Mouse (Mus musculus): ENCODE results near the gene Rbm48. TPM values are rescaled to one million over a fixed set of nuclear protein-coding genes. Genes with fewer than 3 reads are reported as not detected.

Gene Rbm48
- total and polyA plus RNA-seq, 2 experiments from 2014 or later: 19.6 to 19.8 TPM

DNA sequence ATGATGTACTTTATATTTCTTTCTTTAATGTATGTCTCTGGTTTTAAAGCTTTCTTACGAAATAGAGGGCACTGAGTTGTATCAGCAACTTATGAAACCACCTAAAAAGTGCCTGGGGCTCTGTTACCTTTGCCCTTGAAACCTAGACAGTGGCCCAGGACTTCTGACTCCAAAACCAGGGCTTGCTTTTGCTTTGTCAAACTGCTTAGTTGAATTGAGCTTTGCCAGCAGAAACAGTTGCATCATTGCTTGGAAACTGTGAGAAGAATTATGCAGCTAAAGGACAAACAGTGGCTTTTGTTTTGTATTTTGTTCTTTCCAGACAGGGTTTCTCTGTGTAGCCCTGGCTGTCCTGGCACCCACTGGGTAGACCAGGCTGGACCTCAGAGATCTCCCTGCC is 3.9 kb upstream of the Rbm48 start:
- ATAC-seq: no peak
- peaks cover 17% of the 10 kb centered on the region for H3K36me3 ChIP-seq (ENCODE audit: insufficient read depth)
- 74% methylated on average over 1 of the region's 1 CpGs for WGBS
- no peak overlapping the region for H3K9ac ChIP-seq
- no peaks in the 10 kb centered on the region for H3K27me3 ChIP-seq (ENCODE audit: insufficient read depth, low read length)
- no peaks in the 10 kb centered on the region for H3K9me3 ChIP-seq (ENCODE audit: low read length)
- H3K4me1 ChIP-seq (ENCODE audit: insufficient read depth): peaks cover 5% of the 10 kb centered on the region; the same call in 1 of the 2 replicates
- H3K27ac ChIP-seq (ENCODE audit: low read depth, low read length): no peak overlapping the region
- H3K4me2 ChIP-seq (ENCODE audit: low read depth): no peak overlapping the region
- H3K4me3 ChIP-seq (ENCODE audit: low read depth, low read length): no peak overlapping the region
- TF ChIP-seq CTCF (IDR thresholded peaks at IDR 0.05; ENCODE audit: low read depth): no peak
- DNase-seq: no peak

DNA sequence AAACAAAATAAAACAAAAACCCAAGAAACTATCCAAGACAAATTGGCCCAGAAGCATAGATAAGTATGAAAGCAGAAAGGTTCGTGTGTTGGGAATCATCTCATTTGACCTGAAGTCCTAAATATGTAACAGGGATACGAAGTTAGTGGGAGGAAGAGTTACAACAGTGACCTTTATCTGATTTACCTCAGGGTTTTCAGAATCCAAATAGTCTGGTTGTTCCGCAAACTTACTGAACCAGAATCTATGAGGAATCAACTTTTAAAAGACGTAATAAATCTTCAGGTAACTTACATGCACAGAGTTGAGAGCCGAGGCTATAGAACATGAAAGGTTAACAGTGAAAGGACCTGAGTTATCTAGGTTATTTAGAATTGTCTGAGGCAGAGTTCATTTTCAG is 2.4 kb upstream of the Rbm48 start:
- ATAC-seq (no peak), DNase-seq (no peak)
- H3K9ac ChIP-seq: no peak overlapping the region
- H3K27me3 ChIP-seq (ENCODE audit: insufficient read depth, low read length): no peaks in the 10 kb centered on the region
- H3K4me1 ChIP-seq (ENCODE audit: insufficient read depth): peaks cover 12% of the 10 kb centered on the region; the same call in 1 of the 2 replicates
- no peak overlapping the region for H3K4me2 ChIP-seq (ENCODE audit: low read depth)
- H3K36me3 ChIP-seq (ENCODE audit: insufficient read depth): peaks cover 3% of the 10 kb centered on the region; the same call in 1 of the 2 replicates
- H3K9me3 ChIP-seq (ENCODE audit: low read length): no peaks in the 10 kb centered on the region
- no peak overlapping the region for H3K27ac ChIP-seq (ENCODE audit: low read depth, low read length)
- no peak for TF ChIP-seq CTCF (IDR thresholded peaks at IDR 0.05; ENCODE audit: low read depth)
- H3K4me3 ChIP-seq (ENCODE audit: low read depth, low read length): no peak overlapping the region
- WGBS: 94% methylated on average over 5 of the region's 5 CpGs

DNA sequence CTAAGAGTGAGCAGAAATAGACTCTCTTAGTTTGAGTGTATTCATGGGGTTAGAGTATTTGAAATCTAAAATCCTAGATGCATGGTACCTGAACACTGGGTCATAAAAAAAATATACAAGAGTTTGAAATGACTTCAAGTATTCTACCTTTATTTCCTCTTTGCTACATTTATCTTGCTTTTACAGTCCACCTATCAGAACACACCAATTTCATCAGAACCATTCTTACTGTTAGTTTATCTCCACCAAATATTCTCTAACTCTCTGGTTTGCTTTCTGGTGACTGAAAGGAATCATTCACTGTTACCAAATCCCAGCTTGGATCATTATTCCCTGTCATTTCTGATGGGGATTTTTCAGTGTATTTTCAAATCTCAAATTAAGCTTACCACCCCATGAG is 786 bp upstream of the Rbm48 start:
- ATAC-seq (no peak), DNase-seq (no peak)
- peak overlapping the region; percentile 71 for H3K4me3 ChIP-seq (ENCODE audit: low read depth, low read length)
- H3K27me3 ChIP-seq (ENCODE audit: insufficient read depth, low read length): no peaks in the 10 kb centered on the region
- 0 out of 2 replicates have a peak, but pooled peaks cover 2% of the 10 kb centered on the region for H3K36me3 ChIP-seq (ENCODE audit: insufficient read depth)
- H3K4me1 ChIP-seq (ENCODE audit: insufficient read depth): peaks cover 12% of the 10 kb centered on the region; the same call in 1 of the 2 replicates
- TF ChIP-seq CTCF (IDR thresholded peaks at IDR 0.05; ENCODE audit: low read depth): no peak
- H3K9ac ChIP-seq: no peak overlapping the region
- H3K4me2 ChIP-seq (ENCODE audit: low read depth): peak overlapping the region; percentile 90
- H3K27ac ChIP-seq (ENCODE audit: low read depth, low read length): no peak overlapping the region
- no peaks in the 10 kb centered on the region for H3K9me3 ChIP-seq (ENCODE audit: low read length)

DNA sequence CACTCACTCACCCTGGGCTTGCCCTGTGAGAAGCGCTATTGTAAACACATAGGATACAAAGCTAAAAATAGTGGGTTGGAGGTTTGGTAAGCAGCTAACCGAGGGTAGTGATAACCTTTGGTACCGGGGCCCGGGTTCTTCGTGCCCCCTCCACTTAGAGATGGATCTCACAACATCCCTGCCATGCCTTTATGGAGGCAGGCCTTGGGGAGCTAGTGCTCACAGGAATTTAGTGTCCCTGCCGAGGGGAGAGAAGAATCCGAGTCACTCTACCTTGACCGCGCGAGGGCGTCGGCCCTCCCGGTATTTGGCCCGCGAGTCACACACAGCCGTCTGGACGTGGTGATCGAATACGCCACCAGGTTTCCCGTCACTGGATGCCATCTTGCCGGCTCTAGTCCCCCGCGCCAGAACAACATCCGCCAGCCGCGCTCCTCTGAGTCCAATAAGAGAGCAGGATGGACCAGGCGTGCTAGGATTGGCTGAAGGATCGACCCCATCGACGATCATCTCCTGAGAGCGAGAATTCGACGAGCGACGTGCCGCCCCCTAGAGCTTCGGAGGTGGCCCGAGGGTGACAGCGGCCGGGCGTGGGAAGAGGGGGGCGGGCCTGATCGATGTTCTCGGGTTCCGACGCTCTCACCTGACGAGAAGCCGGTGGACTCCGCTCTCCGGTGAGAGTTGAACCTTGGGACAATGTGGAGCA is 539 bp downstream of the Rbm48 start, which contains the start of gene Pex1:
TSS of gene Pex1 (plus strand) at position 374 of the 706 bp plus-strand sequence.
- peaks cover 14% of the 10 kb centered on the region for H3K36me3 ChIP-seq (ENCODE audit: insufficient read depth)
- H3K4me3 ChIP-seq (ENCODE audit: low read depth, low read length): peak within 1 kb of the TSS; percentile 71
- H3K4me1 ChIP-seq (ENCODE audit: insufficient read depth): peaks cover 12% of the 10 kb centered on the region; the same call in 1 of the 2 replicates
- DNase-seq (peak; percentile 98), ATAC-seq (peak; percentile 98)
- H3K9me3 ChIP-seq (ENCODE audit: low read length): no peaks in the 10 kb centered on the region
- no peaks in the 10 kb centered on the region for H3K27me3 ChIP-seq (ENCODE audit: insufficient read depth, low read length)
- H3K27ac ChIP-seq (ENCODE audit: low read depth, low read length): peak within 1 kb of the TSS; percentile 80
- under 1% methylated on average over 50 of the region's 50 CpGs for WGBS
- peak within 1 kb of the TSS; percentile 90 for H3K4me2 ChIP-seq (ENCODE audit: low read depth)
- TF ChIP-seq CTCF (IDR thresholded peaks at IDR 0.05; ENCODE audit: low read depth): peak; percentile 62
- peak within 1 kb of the TSS; percentile 73 for H3K9ac ChIP-seq

DNA sequence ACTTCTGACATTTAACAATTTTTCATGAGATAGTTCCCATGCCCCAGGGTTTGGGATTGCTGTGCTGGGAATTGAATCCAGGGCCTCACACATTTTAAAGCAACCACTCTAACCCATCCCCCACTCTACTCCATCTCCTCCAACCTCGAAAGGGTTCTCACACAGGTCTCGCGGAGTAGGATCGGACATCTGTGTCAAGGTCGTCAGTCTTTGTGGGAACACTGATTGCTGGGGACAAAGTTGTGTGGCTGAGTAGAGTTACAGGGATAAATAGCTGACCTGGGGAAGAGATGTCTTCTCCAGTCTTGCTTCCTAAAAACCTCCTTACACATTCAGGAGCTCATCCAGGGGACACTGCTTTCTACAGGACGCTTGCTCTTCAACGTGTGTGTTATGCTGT is 17.3 kb downstream of the Rbm48 start:
- Histone ChIP-seq H3K9ac (no peak overlapping the region), H3K36me3 (ENCODE audit: insufficient read depth) (peaks cover 63% of the 10 kb centered on the region), H3K4me2 (ENCODE audit: low read depth) (no peak overlapping the region), H3K4me1 (ENCODE audit: insufficient read depth) (no peaks in the 10 kb centered on the region), H3K27me3 (ENCODE audit: insufficient read depth, low read length) (no peaks in the 10 kb centered on the region), H3K4me3 (ENCODE audit: low read depth, low read length) (no peak overlapping the region), H3K27ac (ENCODE audit: low read depth, low read length) (no peak overlapping the region), H3K9me3 (ENCODE audit: low read length) (no peaks in the 10 kb centered on the region)
- no peak for DNase-seq
- WGBS: 94% methylated on average over 7 of the region's 7 CpGs
- TF ChIP-seq CTCF (IDR thresholded peaks at IDR 0.05; ENCODE audit: low read depth): no peak
- ATAC-seq: no peak

DNA sequence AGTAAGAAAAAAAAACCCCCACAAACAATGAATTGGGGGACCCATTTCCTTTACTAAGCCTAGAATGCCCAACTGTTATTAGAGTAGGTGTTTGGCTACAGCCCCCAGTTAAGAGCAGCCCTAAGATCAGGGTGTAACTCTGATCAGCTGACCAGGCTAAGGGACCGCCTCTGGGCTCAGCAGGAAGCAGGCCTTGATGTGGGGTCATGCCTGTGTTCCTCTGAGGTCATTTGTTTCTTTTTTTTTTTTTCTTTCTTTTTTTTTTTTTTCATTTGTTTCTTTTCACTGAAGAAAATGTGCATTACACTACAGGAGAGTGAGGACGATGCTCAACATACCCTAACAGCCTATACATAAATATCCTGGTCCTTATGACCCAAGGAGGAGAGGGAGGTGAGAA is 18.4 kb downstream of the Rbm48 start:
- H3K4me3 ChIP-seq (ENCODE audit: low read depth, low read length): no peak overlapping the region
- no peaks in the 10 kb centered on the region for H3K27me3 ChIP-seq (ENCODE audit: insufficient read depth, low read length)
- H3K4me2 ChIP-seq (ENCODE audit: low read depth): no peak overlapping the region
- no peaks in the 10 kb centered on the region for H3K4me1 ChIP-seq (ENCODE audit: insufficient read depth)
- WGBS: 91% methylated on average over 2 of the region's 2 CpGs
- DNase-seq (no peak), ATAC-seq (no peak)
- H3K27ac ChIP-seq (ENCODE audit: low read depth, low read length): no peak overlapping the region
- no peak overlapping the region for H3K9ac ChIP-seq
- H3K9me3 ChIP-seq (ENCODE audit: low read length): no peaks in the 10 kb centered on the region
- H3K36me3 ChIP-seq (ENCODE audit: insufficient read depth): peaks cover 63% of the 10 kb centered on the region
- TF ChIP-seq CTCF (IDR thresholded peaks at IDR 0.05; ENCODE audit: low read depth): no peak

DNA sequence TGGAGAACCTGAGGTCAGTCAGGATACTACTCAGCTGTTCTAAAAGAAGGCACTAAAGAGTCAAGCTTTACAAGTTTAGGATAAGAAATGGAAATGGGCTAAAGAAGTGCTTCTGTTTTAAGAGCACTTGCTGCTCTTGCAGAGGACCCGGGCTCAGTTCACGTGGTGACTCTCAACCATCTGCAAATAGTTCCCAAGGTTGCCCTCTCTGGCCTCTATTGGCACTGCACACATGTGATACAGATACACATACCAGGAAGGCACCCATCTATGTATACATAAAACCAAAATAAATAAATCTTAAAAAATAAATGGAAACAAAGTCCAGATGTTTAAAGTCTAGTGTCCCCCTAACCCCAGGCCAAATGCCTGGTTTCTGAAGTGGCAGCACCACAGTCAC is 21.6 kb downstream of the Rbm48 start:
- H3K4me1 ChIP-seq (ENCODE audit: insufficient read depth): no peaks in the 10 kb centered on the region
- no peak overlapping the region for H3K4me2 ChIP-seq (ENCODE audit: low read depth)
- TF ChIP-seq CTCF (IDR thresholded peaks at IDR 0.05; ENCODE audit: low read depth): no peak
- H3K9ac ChIP-seq: no peak overlapping the region
- no peak overlapping the region for H3K27ac ChIP-seq (ENCODE audit: low read depth, low read length)
- H3K36me3 ChIP-seq (ENCODE audit: insufficient read depth): peaks cover 77% of the 10 kb centered on the region
- no peak for DNase-seq
- H3K27me3 ChIP-seq (ENCODE audit: insufficient read depth, low read length): no peaks in the 10 kb centered on the region
- ATAC-seq: no peak; the same call in 1 of the 2 replicates
- 95% methylated on average over 2 of the region's 2 CpGs for WGBS
- H3K9me3 ChIP-seq (ENCODE audit: low read length): no peaks in the 10 kb centered on the region
- H3K4me3 ChIP-seq (ENCODE audit: low read depth, low read length): no peak overlapping the region
